Mouse (Mus musculus) heart, adult 2 months (tissue): ENCODE results near the gene Slc16a10.

Experiments
- EP300 ChIP-seq: fragments of 200-500 bp; IDR thresholded peaks from 2 replicates; pipeline ENCODE4 v1.6.1; 2011; ENCODE audit warnings: low read depth, low read length, control low read depth; ENCODE audit not compliant: insufficient read depth
- POLR2A ChIP-seq: fragments of 200-500 bp; IDR thresholded peaks from 2 replicates; pipeline ENCODE4 v1.6.1; 2011; ENCODE audit warnings: mild to moderate bottlenecking, low read depth, low read length, control low read depth; ENCODE audit not compliant: insufficient read depth

DNA sequence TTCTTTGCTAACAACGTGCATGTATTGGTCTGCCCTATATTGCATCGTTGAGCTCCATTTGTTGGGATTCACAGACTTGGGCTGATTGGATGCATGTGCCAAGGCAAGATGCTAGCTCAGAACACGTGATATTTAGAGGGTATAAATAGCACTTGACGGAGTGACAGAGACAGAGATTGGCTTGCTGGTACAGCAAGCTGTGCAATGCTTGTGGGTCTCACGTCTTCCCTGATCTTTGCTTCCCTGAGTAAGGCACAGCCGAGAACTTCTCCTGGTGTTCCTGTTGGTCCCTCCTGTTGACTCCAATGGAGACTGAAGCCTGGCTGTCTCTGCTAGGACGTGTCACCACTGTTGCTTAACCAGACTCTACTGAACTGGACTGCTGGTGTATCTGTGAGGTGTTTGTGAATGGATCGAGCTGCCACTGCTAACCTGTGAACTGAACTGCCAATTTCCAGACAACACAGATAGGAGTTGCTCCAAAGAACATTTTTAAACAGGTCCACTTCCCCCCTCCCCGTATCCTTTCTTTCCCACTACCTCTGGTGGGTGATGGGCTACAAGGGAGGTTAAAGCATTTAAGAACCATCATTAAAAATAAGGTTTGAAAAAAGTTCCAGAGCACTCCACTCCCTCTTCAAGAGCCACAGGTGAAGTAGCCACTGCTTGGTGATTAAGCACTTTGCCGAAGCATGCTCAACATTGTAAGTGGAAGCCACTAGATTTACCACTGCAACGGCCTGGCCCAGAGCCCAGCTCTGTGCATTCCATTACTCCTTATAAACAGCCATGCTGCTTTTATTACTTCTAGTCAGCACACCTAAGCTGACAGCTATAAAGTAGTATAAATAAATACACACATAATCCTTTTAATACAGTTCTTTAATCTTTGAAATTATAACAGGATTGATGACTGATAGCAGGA is 51.3 kb downstream of the Slc16a10 start:
- TF ChIP-seq EP300 (no peak), POLR2A (no peak)
